Mouse (Mus musculus) lung, postnatal 0 days (tissue): ENCODE data around the gene Hydin.

Source experiments
- CTCF ChIP-seq: IDR thresholded peaks from 2 replicates; pipeline ENCODE4 v1.5.1; 2016; ENCODE audit warnings: antibody characterized with exemption, mild to moderate bottlenecking
- EP300 ChIP-seq: IDR thresholded peaks from 2 replicates; pipeline ENCODE4 v1.6.1; 2016; ENCODE audit warnings: antibody characterized with exemption, mild to moderate bottlenecking, control low read depth

- no peak for TF ChIP-seq EP300
- TF ChIP-seq CTCF: no peak
Observed at GRCm38 (mm10) chr8:110533781-110534180, 267.0 kb downstream of the Hydin start.
